Mouse (Mus musculus) bone marrow macrophage, adult 2 months (primary cell): ENCODE results near the gene Adprhl1.

Experiments
- CTCF ChIP-seq: IDR thresholded peaks from 2 replicates; pipeline ENCODE4 v1.5.1; 2012; ENCODE audit warnings: low read depth, mild to moderate bottlenecking, low read length, moderate library complexity
- POLR2A ChIP-seq: IDR thresholded peaks from 2 replicates; pipeline ENCODE4 v1.6.1; 2012; ENCODE audit warnings: mild to moderate bottlenecking, low read depth, low read length, borderline replicate concordance

DNA sequence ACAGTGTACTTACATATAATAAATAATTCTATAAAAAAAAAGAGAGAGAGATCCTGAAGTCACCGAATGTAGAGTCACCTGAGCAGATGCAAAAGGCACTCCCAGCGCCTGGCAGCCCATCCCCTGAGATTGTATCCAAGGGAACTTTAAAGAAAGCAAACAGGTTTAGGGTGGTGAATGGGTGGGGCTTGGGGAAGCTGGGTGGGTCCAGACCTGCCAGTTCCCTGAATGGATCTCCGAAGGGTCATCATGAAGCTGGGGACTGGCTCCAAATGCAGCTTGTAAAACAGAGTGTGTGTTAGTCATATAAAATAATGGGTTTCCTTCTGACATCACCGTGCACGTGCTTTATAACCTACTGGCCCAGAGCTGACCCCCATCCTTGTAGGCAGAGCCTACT is 47.7 kb downstream of the Adprhl1 start:
- TF ChIP-seq CTCF (no peak), POLR2A (no peak)
